Mouse (Mus musculus) spleen, adult 12 weeks (tissue): ENCODE measurements around the gene Tmem39a.

ENCODE experiments used
- DNase-seq: peaks from one replicate; pipeline ENCODE4 v3.0.0; 2022; ENCODE audit warnings: low spot score

Gene Tmem39a

GRCm38 (mm10) chr16:38587572-38587971, 29.1 kb downstream of the Tmem39a start:
- DNase-seq = no peak

GRCm38 (mm10) chr16:38591506-38591905, 33.0 kb downstream of the Tmem39a start:
- no peak for DNase-seq

- DNase-seq = no peak
Measured at GRCm38 (mm10) chr16:38592026-38592678, 33.7 kb downstream of the Tmem39a start.

- DNase-seq = no peak
Measured at GRCm38 (mm10) chr16:38592946-38593345, 34.4 kb downstream of the Tmem39a start.

- no peak for DNase-seq
Measured at GRCm38 (mm10) chr16:38594435-38594834, 35.9 kb downstream of the Tmem39a start.

- no peak for DNase-seq
Measured at GRCm38 (mm10) chr16:38596099-38596498, 37.6 kb downstream of the Tmem39a start.

- DNase-seq = no peak
Measured at GRCm38 (mm10) chr16:38596651-38597050, 38.2 kb downstream of the Tmem39a start.

- no peak for DNase-seq
Measured at GRCm38 (mm10) chr16:38598986-38599680, 40.6 kb downstream of the Tmem39a start.

- no peak for DNase-seq
Measured at GRCm38 (mm10) chr16:38602989-38603804, 44.7 kb downstream of the Tmem39a start.

- DNase-seq = no peak
Measured at GRCm38 (mm10) chr16:38606509-38606908, 48.0 kb downstream of the Tmem39a start.

- DNase-seq = no peak
Measured at GRCm38 (mm10) chr16:38608687-38609086, 50.2 kb downstream of the Tmem39a start.

GRCm38 (mm10) chr16:38609092-38609491, 50.6 kb downstream of the Tmem39a start:
- DNase-seq = no peak

- no peak for DNase-seq
Measured at GRCm38 (mm10) chr16:38612646-38613045, 54.1 kb downstream of the Tmem39a start.

- DNase-seq = no peak
Measured at GRCm38 (mm10) chr16:38613646-38614045, 55.1 kb downstream of the Tmem39a start.

- DNase-seq = no peak
Measured at GRCm38 (mm10) chr16:38617977-38618376, 59.5 kb downstream of the Tmem39a start.

GRCm38 (mm10) chr16:38619054-38619453, 60.6 kb downstream of the Tmem39a start:
- DNase-seq = no peak

GRCm38 (mm10) chr16:38620696-38621450, 62.4 kb downstream of the Tmem39a start:
- no peak for DNase-seq

GRCm38 (mm10) chr16:38622283-38622682, 63.8 kb downstream of the Tmem39a start:
- no peak for DNase-seq

GRCm38 (mm10) chr16:38624303-38624702, 65.8 kb downstream of the Tmem39a start:
- DNase-seq = no peak

- DNase-seq = no peak
Measured at GRCm38 (mm10) chr16:38625411-38625810, 66.9 kb downstream of the Tmem39a start.

- no peak for DNase-seq
Measured at GRCm38 (mm10) chr16:38625811-38626369, 67.4 kb downstream of the Tmem39a start.

GRCm38 (mm10) chr16:38632147-38632546, 73.6 kb downstream of the Tmem39a start:
- peak; percentile 30 for DNase-seq
